Mouse (Mus musculus) thymus, adult 18-20 months (tissue): ENCODE results near the gene Mrps33.
A peak's percentile ranks its signal among the peaks of the same experiment; 100 is the strongest.

ENCODE experiments used
- DNase-seq, 2 experiments: peaks; one replicate each; pipeline ENCODE4 v3.0.0; 2022; ENCODE audit warnings: mixed read lengths in 2 of 2

The Mrps33 gene

GRCm38 (mm10) chr6:39810612-39811116 is at the start of gene Mrps33:
TSS of gene Mrps33 (minus strand) at chr6:39810988.
- peak; percentile 95 to 97 for DNase-seq

- no peak for DNase-seq
These were observed 38.9 kb upstream of the Mrps33 start for GRCm38 (mm10) chr6:39849667-39850066.

- DNase-seq: no peak
These were observed 38.0 kb upstream of the Mrps33 start for GRCm38 (mm10) chr6:39848766-39849165.

GRCm38 (mm10) chr6:39847538-39847937 is 36.8 kb upstream of the Mrps33 start:
- no peak for DNase-seq

GRCm38 (mm10) chr6:39843698-39844342 is 33.0 kb upstream of the Mrps33 start:
- DNase-seq: no peak

GRCm38 (mm10) chr6:39828736-39829135 is 17.9 kb upstream of the Mrps33 start:
- DNase-seq: no peak

GRCm38 (mm10) chr6:39821241-39821640 is 10.5 kb upstream of the Mrps33 start:
- DNase-seq: no peak

GRCm38 (mm10) chr6:39818922-39819321 is 8.1 kb upstream of the Mrps33 start:
- no peak for DNase-seq

- no peak for DNase-seq
These were observed 2.3 kb downstream of the Mrps33 start for GRCm38 (mm10) chr6:39808511-39808910.

- no peak for DNase-seq
These were observed 3.7 kb downstream of the Mrps33 start for GRCm38 (mm10) chr6:39807050-39807560.

GRCm38 (mm10) chr6:39806336-39806735 is 4.5 kb downstream of the Mrps33 start:
- DNase-seq: no peak

- no peak for DNase-seq
These were observed 4.9 kb downstream of the Mrps33 start for GRCm38 (mm10) chr6:39805916-39806315.

- DNase-seq: no peak
These were observed 9.8 kb downstream of the Mrps33 start for GRCm38 (mm10) chr6:39800977-39801376.

GRCm38 (mm10) chr6:39797076-39797475 is 13.7 kb downstream of the Mrps33 start:
- DNase-seq: no peak

GRCm38 (mm10) chr6:39796150-39796549 is 14.6 kb downstream of the Mrps33 start:
- DNase-seq: no peak

- no peak for DNase-seq
These were observed 19.0 kb downstream of the Mrps33 start for GRCm38 (mm10) chr6:39791806-39792205.

GRCm38 (mm10) chr6:39788408-39788807 is 22.4 kb downstream of the Mrps33 start:
- no peak for DNase-seq

- no peak for DNase-seq
These were observed 23.0 kb downstream of the Mrps33 start for GRCm38 (mm10) chr6:39787783-39788182.

- DNase-seq: no peak
These were observed 24.8 kb downstream of the Mrps33 start for GRCm38 (mm10) chr6:39785944-39786343.

- no peak for DNase-seq
These were observed 27.3 kb downstream of the Mrps33 start for GRCm38 (mm10) chr6:39783521-39783920.

- no peak for DNase-seq
These were observed 28.2 kb downstream of the Mrps33 start for GRCm38 (mm10) chr6:39782618-39783017.

- DNase-seq: no peak
These were observed 28.8 kb downstream of the Mrps33 start for GRCm38 (mm10) chr6:39781766-39782530.

GRCm38 (mm10) chr6:39780857-39781666 is 29.7 kb downstream of the Mrps33 start:
- no peak for DNase-seq
